ENCODE assay signal across 8 mouse cellular contexts in the genomic region with DNA sequence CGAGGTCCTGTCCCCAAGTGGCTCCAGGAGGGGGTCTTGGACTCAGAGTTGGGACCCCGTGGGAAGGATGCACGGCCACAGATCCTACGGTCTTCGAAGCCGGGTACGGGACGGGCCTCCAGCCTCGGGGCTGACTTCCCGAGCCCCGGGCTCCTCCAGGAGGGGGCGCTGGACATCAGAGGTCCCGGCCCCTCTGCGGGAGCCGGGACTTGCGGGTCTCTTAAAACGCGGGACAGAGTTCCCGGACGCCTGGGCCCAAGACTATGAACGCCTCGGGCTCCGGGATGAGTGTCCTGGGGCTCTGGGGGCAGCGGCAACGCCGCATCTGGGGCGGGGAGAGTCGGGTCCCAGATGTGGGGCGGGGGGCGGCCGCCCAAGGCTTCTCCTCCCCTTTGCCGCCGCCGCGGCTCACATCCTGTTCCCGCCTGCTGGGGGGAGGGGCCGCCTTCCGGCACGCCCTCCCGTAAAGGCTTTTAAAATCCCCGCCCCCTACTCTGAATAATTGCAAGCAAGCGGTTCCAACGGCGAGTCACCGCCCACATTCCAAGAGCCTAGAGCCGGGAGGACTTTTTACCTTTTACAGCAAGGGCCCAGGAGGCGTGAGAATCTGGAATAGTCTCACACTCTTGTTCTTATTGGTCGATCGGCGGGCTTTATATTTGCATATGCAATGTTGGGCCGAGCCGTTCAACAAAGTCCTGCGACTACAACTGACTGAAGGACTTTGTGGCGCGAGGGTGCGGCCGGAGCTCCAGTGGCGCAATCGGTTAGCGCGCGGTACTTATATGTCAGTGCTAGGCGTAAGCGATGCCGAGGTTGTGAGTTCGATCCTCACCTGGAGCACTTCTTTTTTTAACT. TPM values are rescaled to one million over a fixed set of nuclear protein-coding genes. Genes with fewer than 3 reads are reported as not detected.
DNase-seq lines count a peak whose midpoint lies in the region; ATAC-seq lines count a peak whose summit lies in the region.

A gene (minus strand): TSS at position 349 of the 858 bp plus-strand sequence.

- DNase-seq in R1 (ENCODE audit: low read depth, low spot score): peak; percentile 100
- DNase-seq in cerebellum, postnatal 25 days: peak; percentile 93
- DNase-seq in frontal cortex, postnatal 25 days (ENCODE audit: low spot score in 2 of 2): peak; percentile 95 to 97
- peak; percentile 99 for DNase-seq in hindbrain, embryonic 14.5 days (ENCODE audit: low spot score)
- peak; percentile 90 to 91 for DNase-seq in layer of hippocampus, postnatal 36 days
- peak; percentile 99 for DNase-seq in lung, postnatal 36 days
- peak; percentile 98 for DNase-seq in retina, postnatal 1 day
- DNase-seq in urinary bladder, adult 18-20 months (ENCODE audit: low spot score in 2 of 2): peak; percentile 98 to 100

- no peaks in the 10 kb centered on the region for H3K9me3 ChIP-seq in hindbrain, embryonic 14.5 days (ENCODE audit: control insufficient read depth, low read length)

- peak within 1 kb of the TSS; percentile 80 for H3K27ac ChIP-seq in hindbrain, embryonic 14.5 days

- peak; percentile 90 for ATAC-seq in hindbrain, embryonic 14.5 days (ENCODE audit: low FRiP score)

- H3K4me3 ChIP-seq in hindbrain, embryonic 14.5 days (replicated peaks; ENCODE audit: low read length): peak within 1 kb of the TSS; percentile 82

- WGBS in hindbrain, embryonic 14.5 days: under 1% methylated on average over 59 of the region's 66 CpGs

- H3K27me3 ChIP-seq in hindbrain, embryonic 14.5 days (ENCODE audit: control insufficient read depth, insufficient read depth, low read length): no peaks in the 10 kb centered on the region

- H3K4me2 ChIP-seq in hindbrain, embryonic 14.5 days (replicated peaks): peak within 1 kb of the TSS; percentile 98

- H3K4me1 ChIP-seq in hindbrain, embryonic 14.5 days (replicated peaks; ENCODE audit: control insufficient read depth, insufficient read depth, low read length): peaks cover 22% of the 10 kb centered on the region

- peak within 1 kb of the TSS; percentile 84 for H3K9ac ChIP-seq in hindbrain, embryonic 14.5 days

- H3K36me3 ChIP-seq in hindbrain, embryonic 14.5 days (replicated peaks; ENCODE audit: control insufficient read depth, insufficient read depth): peaks cover 9% of the 10 kb centered on the region

RNA-seq across cellular contexts. Expression of the gene that starts here (rescaled TPM):
- 21.5 and 25.5 TPM in 2 replicates for polyA plus RNA-seq in hindbrain, embryonic 14.5 days (2014; fragmentation: Nextera tagmentation; extraction: Ambion mirVana)
- 1 to 10 TPM; 5.5 to 7.4 TPM for total RNA-seq in layer of hippocampus, postnatal 36 days (2021)

Comparison
In these comparisons a context has a peak if more than half of its experiments do, and no peak if none do; other contexts are left out.
1. Peak in every context shown above with its lines: DNase-seq, ATAC-seq, H3K4me3 ChIP-seq and H3K27ac ChIP-seq.